Mouse (Mus musculus) NIH3T3 (cell line): ENCODE results near the gene Zfp334.
A peak's percentile ranks its signal among the peaks of the same experiment; 100 is the strongest.

Experiments used
- DNase-seq: peaks from one replicate; pipeline ENCODE4 v3.0.0-alpha.2; 2012; ENCODE audit warnings: low read depth

Gene Zfp334

GRCm38 (mm10) chr2:165376001-165376400, 12.1 kb downstream of the Zfp334 start:
- peak; percentile 45 for DNase-seq

GRCm38 (mm10) chr2:165375478-165375877, 12.6 kb downstream of the Zfp334 start:
- DNase-seq = peak; percentile 58

- peak; percentile 61 for DNase-seq
These were observed 17.0 kb downstream of the Zfp334 start for GRCm38 (mm10) chr2:165371066-165371465.

GRCm38 (mm10) chr2:165370348-165370747, 17.7 kb downstream of the Zfp334 start:
- no peak for DNase-seq

GRCm38 (mm10) chr2:165368496-165368895, 19.6 kb downstream of the Zfp334 start, which contains the start of gene Zfp663:
Zfp663 (minus strand) TSS chr2:165368729.
- DNase-seq = no peak

- no peak for DNase-seq
These were observed 20.1 kb downstream of the Zfp334 start for GRCm38 (mm10) chr2:165367868-165368439.

- DNase-seq = peak; percentile 62
These were observed 21.0 kb downstream of the Zfp334 start for GRCm38 (mm10) chr2:165367047-165367520.

GRCm38 (mm10) chr2:165364334-165365091, 23.5 kb downstream of the Zfp334 start:
- peak; percentile 56 for DNase-seq

GRCm38 (mm10) chr2:165363282-165363681, 24.8 kb downstream of the Zfp334 start:
- DNase-seq = no peak

GRCm38 (mm10) chr2:165360861-165361260, 27.2 kb downstream of the Zfp334 start:
- DNase-seq = peak; percentile 92

- no peak for DNase-seq
These were observed 36.1 kb downstream of the Zfp334 start for GRCm38 (mm10) chr2:165351828-165352513.

GRCm38 (mm10) chr2:165349466-165349865, 38.6 kb downstream of the Zfp334 start:
- DNase-seq = no peak

- DNase-seq = no peak
These were observed 41.9 kb downstream of the Zfp334 start for GRCm38 (mm10) chr2:165346180-165346579.

- DNase-seq = peak; percentile 55
These were observed 50.9 kb downstream of the Zfp334 start for GRCm38 (mm10) chr2:165337191-165337590.

- DNase-seq = no peak
These were observed 55.3 kb downstream of the Zfp334 start for GRCm38 (mm10) chr2:165332610-165333210.

- no peak for DNase-seq
These were observed 58.4 kb downstream of the Zfp334 start for GRCm38 (mm10) chr2:165329703-165330102.

- no peak for DNase-seq
These were observed 59.3 kb downstream of the Zfp334 start for GRCm38 (mm10) chr2:165328746-165329145.

GRCm38 (mm10) chr2:165327386-165327785, 60.7 kb downstream of the Zfp334 start:
- no peak for DNase-seq

GRCm38 (mm10) chr2:165326304-165327190, 61.5 kb downstream of the Zfp334 start, which contains the start of gene Elmo2:
Elmo2 (minus strand) TSS chr2:165326479.
- peak; percentile 98 for DNase-seq

- DNase-seq = peak; percentile 60
These were observed 62.3 kb downstream of the Zfp334 start for GRCm38 (mm10) chr2:165325521-165326303.
